Mouse (Mus musculus) spleen, adult 2 months (tissue): ENCODE data around the gene Cdh13.

Experiments used
- CTCF ChIP-seq: fragments of 200-500 bp; IDR thresholded peaks from 2 replicates; pipeline ENCODE4 v1.5.1; 2011; ENCODE audit warnings: mild to moderate bottlenecking, inconsistent platforms; ENCODE audit not compliant: insufficient read depth, insufficient read length, insufficient replicate concordance; ENCODE audit errors: extremely low read depth
- POLR2A ChIP-seq: fragments of 200-500 bp; IDR thresholded peaks from 2 replicates; pipeline ENCODE4 v1.6.1; 2011; ENCODE audit warnings: low read depth, low read length, inconsistent platforms

- TF ChIP-seq CTCF, result no peak
- TF ChIP-seq POLR2A, result no peak
Measured at GRCm38 (mm10) chr8:119353659-119354023, 1070.1 kb downstream of the Cdh13 start.
